Mouse (Mus musculus) heart, adult 8-10 months (tissue): ENCODE measurements around the gene Harbi1. TPM values are rescaled to one million over a fixed set of nuclear protein-coding genes. Genes with fewer than 3 reads are reported as not detected.
"Not testable (repeated sequence)": the region's sequence is repeated elsewhere in the genome, so short reads cannot be mapped to it uniquely, and the experiment has no call there.

Experiments
- DNase-seq: peaks from one replicate; pipeline ENCODE4 v3.0.0; 2022; ENCODE audit warnings: low spot score
- total RNA-seq, 4 experiments: library from RNA; stranded (reverse); gene quantifications; 2 replicates each; pipeline ENCODE4 v1.2.4; 2022

Harbi1 gene
- total RNA-seq, 4 experiments from 2014 or later = 5.8 to 8.5 (median 6.5) TPM

GRCm38 (mm10) chr2:91714921-91715320 is 4.3 kb downstream of the Harbi1 start:
- DNase-seq = no peak

- no peak for DNase-seq
Measured at GRCm38 (mm10) chr2:91718276-91718675, 7.6 kb downstream of the Harbi1 start.

- DNase-seq = no peak
Measured at GRCm38 (mm10) chr2:91723382-91723781, 12.7 kb downstream of the Harbi1 start.

GRCm38 (mm10) chr2:91723951-91724350 is 13.3 kb downstream of the Harbi1 start:
- no peak for DNase-seq

- no peak for DNase-seq
Measured at GRCm38 (mm10) chr2:91724716-91725115, 14.1 kb downstream of the Harbi1 start.

- not testable (repeated sequence) for DNase-seq
Measured at GRCm38 (mm10) chr2:91725476-91725875, 14.8 kb downstream of the Harbi1 start.

GRCm38 (mm10) chr2:91727011-91727410 is 16.4 kb downstream of the Harbi1 start:
- no peak for DNase-seq

- no peak for DNase-seq
Measured at GRCm38 (mm10) chr2:91729571-91729970, 18.9 kb downstream of the Harbi1 start.

GRCm38 (mm10) chr2:91729971-91730821 is 19.5 kb downstream of the Harbi1 start, which contains the start of gene Ambra1:
Gene Ambra1 (plus strand): TSS chr2:91730134.
- peak; percentile 85 for DNase-seq

GRCm38 (mm10) chr2:91735221-91735620 is 24.6 kb downstream of the Harbi1 start:
- no peak for DNase-seq

- no peak for DNase-seq
Measured at GRCm38 (mm10) chr2:91739586-91739985, 28.9 kb downstream of the Harbi1 start.

GRCm38 (mm10) chr2:91744686-91745085 is 34.0 kb downstream of the Harbi1 start:
- no peak for DNase-seq

GRCm38 (mm10) chr2:91749811-91750261 is 39.2 kb downstream of the Harbi1 start:
- DNase-seq = peak; percentile 75

Other genes with a start within 250 kb of the Harbi1 start
- 10 to 100 TPM; 44.4 to 51.3 (median 46.8) TPM for gene Ckap5, start 184.1 kb upstream of the Harbi1 start, total RNA-seq
- under 1 TPM in 2 of 4 experiments, not detected in 2; 0.16 to 0.25 TPM for gene F2, start 74.4 kb upstream of the Harbi1 start, total RNA-seq
- gene Zfp408, start 61.1 kb upstream of the Harbi1 start, total RNA-seq = 1 to 10 TPM; 2.6 to 4.1 (median 2.9) TPM
- 10 to 100 TPM; 20.6 to 24.6 (median 22.2) TPM for gene Arhgap1, start 61.0 kb upstream of the Harbi1 start, total RNA-seq
- gene Atg13, start 276 bp upstream of the Harbi1 start, total RNA-seq = 10 to 100 TPM; 50.7 to 59.6 (median 55.4) TPM
- 10 to 100 TPM; 16.2 to 18.1 (median 16.6) TPM for gene Ambra1, start 19.3 kb downstream of the Harbi1 start, total RNA-seq
- not detected for gene Chrm4, start 216.4 kb downstream of the Harbi1 start, total RNA-seq
- 1 to 10 TPM; 1.5 to 4.3 (median 3.4) TPM for gene Mdk, start 221.4 kb downstream of the Harbi1 start, total RNA-seq
- gene Gm9821, start 234.9 kb downstream of the Harbi1 start, total RNA-seq = not detected